26 mouse cellular contexts compared by ENCODE assay signal in genomic region chr6:46201828-46202227, GRCm38 (mm10).
DNase-seq lines count a peak whose midpoint lies in the region; ATAC-seq lines count a peak whose summit lies in the region.
"Had no signal": no experiment of that assay in that cellular context is flagged by ENCODE, and none has a peak within 500 bp of the region (broad histone marks: within the 10 kb centered on the region; RNA-seq: fewer than 3 reads in every experiment).

No protein-coding gene starts in this region.

- H3K4me2 ChIP-seq in kidney, embryonic 15.5 days, result no peak overlapping the region
- no peak overlapping the region for H3K4me2 ChIP-seq in lung, embryonic 16.5 days (ENCODE audit: low read depth, low read length)
- H3K4me2 ChIP-seq: forebrain, embryonic 13.5 days; heart, embryonic 13.5 days had no signal

- no peak for DNase-seq in kidney, adult 9 months
- DNase-seq in kidney, postnatal 4 days, result peak; percentile 2 to 3
- no peak for DNase-seq in kidney, adult 8-10 months
- no peak for DNase-seq in lung, postnatal 36 days
- DNase-seq in lung, postnatal 4 days, result peak; percentile 10 to 27
- DNase-seq: adrenal gland, postnatal 10 days; adrenal gland, postnatal 36 days; B cell, adult 2 months; cerebellum, adult 18-20 months; cerebellum, adult 9-10 months; cerebellum, postnatal 14 days; gastrocnemius, postnatal 10 days; gastrocnemius, postnatal 36 days; heart, adult 2 months; heart, postnatal 14 days; heart, postnatal 4 days had no signal

- H3K4me3 ChIP-seq in kidney, embryonic 15.5 days (replicated peaks), result no peak overlapping the region
- no peak overlapping the region for H3K4me3 ChIP-seq in lung, embryonic 16.5 days (ENCODE audit: low read length)
- H3K4me3 ChIP-seq: forebrain, embryonic 10.5 days; forebrain, embryonic 13.5 days; heart, adult 2 months; heart, embryonic 10.5 days; heart, embryonic 13.5 days had no signal

- ATAC-seq in kidney, embryonic 15.5 days (replicated peaks; ENCODE audit: low FRiP score), result peak; percentile 67; the same call in 1 of the 2 replicates
- ATAC-seq in lung, embryonic 16.5 days (ENCODE audit: low read depth), result peak; percentile 86
- ATAC-seq: forebrain, embryonic 13.5 days; forebrain, embryonic 16.5 days; Patski had no signal

- no peak overlapping the region for H3K27ac ChIP-seq in kidney, embryonic 15.5 days
- H3K27ac ChIP-seq in lung, embryonic 16.5 days (ENCODE audit: low read length), result no peak overlapping the region
- H3K27ac ChIP-seq: forebrain, embryonic 10.5 days; forebrain, embryonic 13.5 days; heart, adult 2 months; heart, embryonic 10.5 days; heart, embryonic 13.5 days had no signal

- H3K4me1 ChIP-seq in kidney, embryonic 15.5 days, result no peaks in the 10 kb centered on the region
- H3K4me1 ChIP-seq in lung, embryonic 16.5 days (replicated peaks; ENCODE audit: control insufficient read depth, insufficient read depth, low read length), result no peaks in the 10 kb centered on the region
- H3K4me1 ChIP-seq: forebrain, embryonic 10.5 days; forebrain, embryonic 13.5 days; heart, embryonic 10.5 days; heart, embryonic 13.5 days had no signal

- H3K27me3 ChIP-seq in kidney, embryonic 15.5 days, result no peaks in the 10 kb centered on the region
- H3K27me3 ChIP-seq in lung, embryonic 16.5 days (ENCODE audit: control insufficient read depth, insufficient read depth, low read depth, low read length), result no peaks in the 10 kb centered on the region
- H3K27me3 ChIP-seq: CH12.LX; forebrain, embryonic 13.5 days; heart, embryonic 13.5 days had no signal

- H3K9ac ChIP-seq in kidney, embryonic 15.5 days, result no peak overlapping the region
- H3K9ac ChIP-seq in lung, embryonic 16.5 days (ENCODE audit: low read length), result no peak overlapping the region
- H3K9ac ChIP-seq: forebrain, embryonic 13.5 days; heart, embryonic 13.5 days had no signal

- H3K36me3 ChIP-seq in kidney, embryonic 15.5 days, result no peaks in the 10 kb centered on the region
- no peaks in the 10 kb centered on the region for H3K36me3 ChIP-seq in lung, embryonic 16.5 days (ENCODE audit: control insufficient read depth, insufficient read depth, low read length)
- H3K36me3 ChIP-seq: forebrain, embryonic 10.5 days; G1E; heart, embryonic 10.5 days; heart, embryonic 13.5 days had no signal

- 56% methylated on average over 4 of the region's 4 CpGs for WGBS in kidney, embryonic 15.5 days
- 46% methylated on average over 4 of the region's 4 CpGs for WGBS in lung, embryonic 16.5 days

- no peaks in the 10 kb centered on the region for H3K9me3 ChIP-seq in kidney, embryonic 15.5 days (replicated peaks)
- no peaks in the 10 kb centered on the region for H3K9me3 ChIP-seq in lung, embryonic 16.5 days (ENCODE audit: control insufficient read depth, low read length)
- H3K9me3 ChIP-seq: forebrain, embryonic 10.5 days; forebrain, embryonic 13.5 days; G1E; heart, embryonic 10.5 days; heart, embryonic 13.5 days had no signal

Comparison
In these comparisons a context has a peak if more than half of its experiments do, and no peak if none do; other contexts are left out.
1. DNase-seq: peak in kidney, postnatal 4 days (2 of 2) and lung, postnatal 4 days (2 of 2); none in kidney, adult 9 months (single experiment), kidney, adult 8-10 months (0 of 2) and lung, postnatal 36 days (single experiment).